Mouse (Mus musculus) MEL (cell line): Measurements from ENCODE around the gene Stard7.

Source experiments
- CTCF ChIP-seq, 3 experiments: IDR thresholded peaks in 2 of 3; conservative IDR thresholded peaks in 1 of 3; 2 replicates each; pipeline ENCODE4 v1.5.1; 2011 to 2012; ENCODE audit warnings: low read length in 3 of 3, low read depth in 2 of 3, mild to moderate bottlenecking in 2 of 3, improper control_type of control experiment in 1 of 3, inconsistent platforms in 1 of 3, mixed read lengths in 1 of 3, moderate library complexity in 1 of 3; ENCODE audit not compliant: control insufficient read depth in 1 of 3, insufficient read depth in 1 of 3, poor library complexity in 1 of 3, severe bottlenecking in 1 of 3
- MAFK ChIP-seq: IDR thresholded peaks from 2 replicates; pipeline ENCODE4 v1.6.1; 2011; ENCODE audit warnings: low read depth, mild to moderate bottlenecking, low read length, improper control_type of control experiment, borderline replicate concordance
- MAZ ChIP-seq: IDR thresholded peaks from 2 replicates; pipeline ENCODE4 v1.6.1; 2012; ENCODE audit warnings: low read depth, mild to moderate bottlenecking, inconsistent platforms, low read length, improper control_type of control experiment
- MXI1 ChIP-seq: IDR thresholded peaks from 2 replicates; pipeline ENCODE4 v1.6.1; 2011; ENCODE audit warnings: mild to moderate bottlenecking, low read depth, low read length, improper control_type of control experiment
- POLR2A ChIP-seq, 2 experiments: IDR thresholded peaks; 2 replicates each; pipeline ENCODE4 v1.6.1; 2011 to 2012; ENCODE audit warnings: low read length in 2 of 2, mild to moderate bottlenecking in 2 of 2, control low read depth in 1 of 2, improper control_type of control experiment in 1 of 2, low read depth in 1 of 2, moderate library complexity in 1 of 2; ENCODE audit not compliant: control insufficient read depth in 1 of 2, insufficient read depth in 1 of 2, poor library complexity in 1 of 2
- POLR2AphosphoS5 ChIP-seq: IDR thresholded peaks from 2 replicates; pipeline ENCODE4 v1.6.1; 2012; ENCODE audit warnings: low read depth, borderline replicate concordance, mild to moderate bottlenecking, inconsistent platforms, low read length, moderate library complexity, mixed read lengths
- RCOR1 ChIP-seq: IDR thresholded peaks from 2 replicates; pipeline ENCODE4 v1.6.1; 2012; ENCODE audit warnings: low read depth, mild to moderate bottlenecking, inconsistent platforms, low read length, improper control_type of control experiment
- TCF12 ChIP-seq: IDR thresholded peaks from 2 replicates; pipeline ENCODE4 v1.6.1; 2014; ENCODE audit warnings: low read depth, mild to moderate bottlenecking, inconsistent platforms, low read length, improper control_type of control experiment, moderate library complexity
- USF2 ChIP-seq, 2 experiments: IDR thresholded peaks; 2 replicates each; pipeline ENCODE4 v1.6.1; 2011 to 2012; ENCODE audit warnings: improper control_type of control experiment in 2 of 2, low read length in 2 of 2, borderline replicate concordance in 1 of 2, inconsistent platforms in 1 of 2, low read depth in 1 of 2, mild to moderate bottlenecking in 1 of 2; ENCODE audit not compliant: insufficient read depth in 1 of 2
- ZC3H11A ChIP-seq: IDR thresholded peaks from 2 replicates; pipeline ENCODE4 v1.6.1; 2012; ENCODE audit warnings: low read depth, mild to moderate bottlenecking, inconsistent platforms, low read length, improper control_type of control experiment
- ZNF384 ChIP-seq: IDR thresholded peaks from 2 replicates; pipeline ENCODE4 v1.6.1; 2012; ENCODE audit warnings: low read depth, mild to moderate bottlenecking, inconsistent platforms, low read length, improper control_type of control experiment

GRCm38 (mm10) chr2:127333945-127334603, 64.1 kb downstream of the Stard7 start:
- TF ChIP-seq POLR2A (IDR thresholded peaks at IDR 0.05; ENCODE audit: control insufficient read depth in 1 of 2, insufficient read depth in 1 of 2, low read depth in 1 of 2, low read length in 2 of 2, poor library complexity in 1 of 2) (no peak), USF2 (IDR thresholded peaks at IDR 0.05; ENCODE audit: borderline replicate concordance in 1 of 2, insufficient read depth in 1 of 2, low read depth in 1 of 2, low read length in 2 of 2) (no peak), POLR2AphosphoS5 (no peak), CTCF (IDR thresholded peaks at IDR 0.05 in 2 of 3, conservative IDR thresholded peaks at IDR 0.05 in 1 of 3; ENCODE audit: control insufficient read depth in 1 of 3, insufficient read depth in 1 of 3, low read depth in 2 of 3, low read length in 3 of 3, poor library complexity in 1 of 3, severe bottlenecking in 1 of 3) (no peak), MXI1 (no peak), ZC3H11A (no peak), TCF12 (no peak), MAFK (no peak), ZNF384 (no peak), RCOR1 (no peak), MAZ (no peak)
